Mouse (Mus musculus) stomach, postnatal 0 days (tissue): ENCODE data around the gene Ush2a. TPM values are rescaled to one million over a fixed set of nuclear protein-coding genes. Genes with fewer than 3 reads are reported as not detected.

Experiments used
- ATAC-seq: fragments of 200-750 bp; cut with Nextera tagmentation; 2 replicates; pipeline ENCODE4 v1.8.0; 2017; ENCODE audit not compliant: low FRiP score, low TSS enrichment
- DNase-seq: peaks from one replicate; pipeline ENCODE4 v3.0.0-alpha.2; 2016; ENCODE audit warnings: low spot score
- H3K27ac ChIP-seq: fragments of 300-500 bp; sonication (generic); replicated peaks from 2 replicates; pipeline ENCODE4 v1.5.1; 2014; ENCODE audit warnings: mild to moderate bottlenecking, control low read depth
- H3K27me3 ChIP-seq: fragments of 300-500 bp; sonication (generic); 2 replicates; pipeline ENCODE4 v1.6.1; 2014; ENCODE audit warnings: low read length; ENCODE audit not compliant: control insufficient read depth, insufficient read depth
- H3K36me3 ChIP-seq: fragments of 300-500 bp; sonication (generic); 2 replicates; pipeline ENCODE4 v1.6.1; 2014; ENCODE audit warnings: low read length, mixed read lengths; ENCODE audit not compliant: control insufficient read depth, insufficient read depth
- H3K4me1 ChIP-seq: fragments of 300-500 bp; sonication (generic); replicated peaks from 2 replicates; pipeline ENCODE4 v1.6.1; 2014; ENCODE audit warnings: antibody characterized with exemption; ENCODE audit not compliant: control insufficient read depth, insufficient read depth
- H3K4me2 ChIP-seq: fragments of 300-500 bp; sonication (generic); replicated peaks from 2 replicates; pipeline ENCODE4 v1.6.1; 2014; ENCODE audit warnings: low read depth, mild to moderate bottlenecking, control low read depth, moderate library complexity
- H3K4me3 ChIP-seq: fragments of 300-500 bp; sonication (generic); 2 replicates; pipeline ENCODE4 v1.5.1; 2014; ENCODE audit warnings: low read depth, low read length, control low read depth
- H3K9ac ChIP-seq: fragments of 300-500 bp; sonication (generic); 2 replicates; pipeline ENCODE4 v1.6.1; 2014; ENCODE audit warnings: mild to moderate bottlenecking, low read length, control low read depth, mixed read lengths
- H3K9me3 ChIP-seq: fragments of 300-500 bp; sonication (generic); 2 replicates; pipeline ENCODE4 v1.6.1; 2016; ENCODE audit warnings: low read length; ENCODE audit not compliant: control insufficient read depth
- CTCF ChIP-seq: IDR thresholded peaks from 2 replicates; pipeline ENCODE4 v1.5.1; 2016; ENCODE audit warnings: antibody characterized with exemption, low read depth, mild to moderate bottlenecking, moderate library complexity
- EP300 ChIP-seq: optimal IDR thresholded peaks from 2 replicates; pipeline ENCODE3; 2016; ENCODE audit warnings: antibody characterized with exemption
- WGBS: fragments of 180-500 bp; shearing (Covaris S2); extraction: QIAGEN DNeasy Blood & Tissue Kit; methylation state at CpG from one replicate; pipeline ENCODE4 v1.1.7; 2014; 5-methylcytosine and 5-hydroxymethylcytosine counted together
- polyA plus RNA-seq: library from polyadenylated mRNA; unstranded; fragments of >200 nt; fragmentation: Nextera tagmentation; extraction: Ambion mirVana; gene quantifications from 2 replicates; pipeline ENCODE4 v1.2.1, GENCODE M21; 2015

The Ush2a gene
- polyA plus RNA-seq, 1 experiment from 2014 or later, result not detected

- 74% methylated on average over 2 of the region's 2 CpGs for WGBS
- H3K9ac ChIP-seq, result no peak overlapping the region
- ATAC-seq (no peak), DNase-seq (no peak)
- H3K9me3 ChIP-seq, result no peaks in the 10 kb centered on the region
- no peak overlapping the region for H3K4me3 ChIP-seq
- TF ChIP-seq EP300 (no peak), CTCF (no peak)
- H3K4me2 ChIP-seq, result no peak overlapping the region
- no peaks in the 10 kb centered on the region for H3K27me3 ChIP-seq
- H3K4me1 ChIP-seq, result no peaks in the 10 kb centered on the region
- no peaks in the 10 kb centered on the region for H3K36me3 ChIP-seq
- no peak overlapping the region for H3K27ac ChIP-seq
Measured at GRCm38 (mm10) chr1:188354726-188355125, 92.9 kb downstream of the Ush2a start.

- TF ChIP-seq CTCF (no peak), EP300 (no peak)
Measured at GRCm38 (mm10) chr1:188363548-188363947, 101.7 kb downstream of the Ush2a start.

GRCm38 (mm10) chr1:188385180-188385579, 123.4 kb downstream of the Ush2a start:
- no peak for ATAC-seq
- Histone ChIP-seq H3K9me3 (no peaks in the 10 kb centered on the region), H3K4me1 (no peaks in the 10 kb centered on the region), H3K36me3 (no peaks in the 10 kb centered on the region), H3K27me3 (no peaks in the 10 kb centered on the region), H3K4me2 (no peak overlapping the region), H3K4me3 (no peak overlapping the region), H3K9ac (no peak overlapping the region), H3K27ac (no peak overlapping the region)
- TF ChIP-seq CTCF, result no peak; the same call in 1 of the 2 replicates
- TF ChIP-seq EP300, result no peak
- 67% methylated on average over 1 of the region's 1 CpGs for WGBS
- no peak for DNase-seq

More at GRCm38 (mm10) chr1:188363548-188363947, 101.7 kb downstream of the Ush2a start:
- no peak overlapping the region for H3K9ac ChIP-seq
- H3K4me1 ChIP-seq, result no peaks in the 10 kb centered on the region
- H3K9me3 ChIP-seq, result no peaks in the 10 kb centered on the region
- 59% methylated on average over 3 of the region's 3 CpGs for WGBS
- H3K36me3 ChIP-seq, result no peaks in the 10 kb centered on the region
- H3K4me2 ChIP-seq, result no peak overlapping the region
- no peak overlapping the region for H3K4me3 ChIP-seq
- no peak for ATAC-seq
- H3K27ac ChIP-seq, result no peak overlapping the region
- DNase-seq, result peak; percentile 16
- H3K27me3 ChIP-seq, result no peaks in the 10 kb centered on the region

GRCm38 (mm10) chr1:188385733-188386261, 124.0 kb downstream of the Ush2a start:
- ATAC-seq, result no peak
- Histone ChIP-seq H3K36me3 (no peaks in the 10 kb centered on the region), H3K9me3 (no peaks in the 10 kb centered on the region), H3K4me1 (no peaks in the 10 kb centered on the region), H3K27me3 (no peaks in the 10 kb centered on the region), H3K4me2 (no peak overlapping the region), H3K4me3 (no peak overlapping the region), H3K9ac (no peak overlapping the region), H3K27ac (no peak overlapping the region)
- TF ChIP-seq EP300 (no peak), CTCF (no peak)
- no peak for DNase-seq
- 57% methylated on average over 7 of the region's 7 CpGs for WGBS

- H3K9ac ChIP-seq, result no peak overlapping the region
- H3K9me3 ChIP-seq, result no peaks in the 10 kb centered on the region
- H3K4me3 ChIP-seq, result no peak overlapping the region
- no peak overlapping the region for H3K27ac ChIP-seq
- H3K4me2 ChIP-seq, result no peak overlapping the region
- no peaks in the 10 kb centered on the region for H3K27me3 ChIP-seq
- H3K36me3 ChIP-seq, result no peaks in the 10 kb centered on the region
- WGBS, result 71% methylated on average over 3 of the region's 3 CpGs
- TF ChIP-seq EP300, result no peak
- no peak for TF ChIP-seq CTCF
- no peak for ATAC-seq
- no peaks in the 10 kb centered on the region for H3K4me1 ChIP-seq
- DNase-seq, result no peak
Measured at GRCm38 (mm10) chr1:188387321-188387720, 125.5 kb downstream of the Ush2a start.

- TF ChIP-seq CTCF (no peak), EP300 (no peak)
- H3K9me3 ChIP-seq, result no peaks in the 10 kb centered on the region
- no peak overlapping the region for H3K27ac ChIP-seq
- H3K4me1 ChIP-seq, result no peaks in the 10 kb centered on the region
- H3K4me2 ChIP-seq, result no peak overlapping the region
- H3K36me3 ChIP-seq, result no peaks in the 10 kb centered on the region
- H3K9ac ChIP-seq, result no peak overlapping the region
- no peaks in the 10 kb centered on the region for H3K27me3 ChIP-seq
- 51% methylated on average over 2 of the region's 2 CpGs for WGBS
- no peak for DNase-seq
- no peak overlapping the region for H3K4me3 ChIP-seq
- ATAC-seq, result no peak
Measured at GRCm38 (mm10) chr1:188387820-188388471, 126.1 kb downstream of the Ush2a start.
